Mouse (Mus musculus) thymus, postnatal 14 days (tissue): Measurements from ENCODE around the gene Gm10985.

ENCODE experiments used
- DNase-seq: peaks from one replicate; pipeline ENCODE4 v3.0.0; 2021

The Gm10985 gene

GRCm38 (mm10) chr3:53844786-53845185 is at the start of gene Gm10985:
TSS of gene Gm10985 (plus strand) at chr3:53845086.
- DNase-seq, result no peak

GRCm38 (mm10) chr3:53796933-53797332 is 48.0 kb upstream of the Gm10985 start:
- DNase-seq, result no peak

GRCm38 (mm10) chr3:53799671-53800070 is 45.2 kb upstream of the Gm10985 start:
- no peak for DNase-seq

GRCm38 (mm10) chr3:53813421-53813977 is 31.4 kb upstream of the Gm10985 start:
- no peak for DNase-seq

GRCm38 (mm10) chr3:53834238-53834637 is 10.6 kb upstream of the Gm10985 start:
- no peak for DNase-seq

- no peak for DNase-seq
Observed at GRCm38 (mm10) chr3:53846206-53846928, 1.5 kb downstream of the Gm10985 start.

- no peak for DNase-seq
Observed at GRCm38 (mm10) chr3:53847726-53848125, 2.8 kb downstream of the Gm10985 start.

GRCm38 (mm10) chr3:53848262-53848661 is 3.4 kb downstream of the Gm10985 start:
- DNase-seq, result no peak

- no peak for DNase-seq
Observed at GRCm38 (mm10) chr3:53854261-53854660, 9.4 kb downstream of the Gm10985 start.

GRCm38 (mm10) chr3:53854831-53855230 is 9.9 kb downstream of the Gm10985 start:
- DNase-seq, result no peak

- peak; percentile 92 for DNase-seq
Observed at GRCm38 (mm10) chr3:53863383-53864220, 18.7 kb downstream of the Gm10985 start, which contains the start of gene Ufm1. TSS of gene Ufm1 (minus strand) at chr3:53863830.

- no peak for DNase-seq
Observed at GRCm38 (mm10) chr3:53868212-53868611, 23.3 kb downstream of the Gm10985 start.

GRCm38 (mm10) chr3:53869263-53869662 is 24.4 kb downstream of the Gm10985 start:
- no peak for DNase-seq

GRCm38 (mm10) chr3:53870482-53870881 is 25.6 kb downstream of the Gm10985 start:
- DNase-seq, result no peak

GRCm38 (mm10) chr3:53871596-53871995 is 26.7 kb downstream of the Gm10985 start:
- no peak for DNase-seq

- no peak for DNase-seq
Observed at GRCm38 (mm10) chr3:53890619-53891540, 46.0 kb downstream of the Gm10985 start.
